Mouse (Mus musculus): ENCODE data around the gene L3mbtl2.

L3mbtl2 gene

DNA sequence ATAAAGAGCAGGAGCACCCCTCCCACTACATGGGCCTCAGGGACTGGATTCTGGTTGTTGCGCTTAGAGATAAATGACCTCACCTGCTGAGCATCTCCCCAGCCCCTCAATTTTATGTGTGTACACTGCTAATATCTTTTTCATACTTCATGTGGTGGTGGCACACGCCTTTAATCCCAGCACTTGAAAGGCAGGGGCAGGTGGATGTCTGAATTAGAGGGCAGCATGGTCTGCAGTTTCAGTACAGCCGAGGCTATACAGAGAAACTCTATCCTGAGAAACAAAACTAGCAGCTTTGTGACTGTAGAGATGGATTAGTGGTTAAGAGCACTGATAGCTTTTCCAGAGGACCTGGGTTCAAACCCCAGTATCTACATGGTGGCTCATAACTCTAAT, 39.4 kb downstream of the L3mbtl2 start:
- in situ Hi-C loops (cut with MboI; ENCODE audit: low sequenced_read_pairs) = no loop called here

DNA sequence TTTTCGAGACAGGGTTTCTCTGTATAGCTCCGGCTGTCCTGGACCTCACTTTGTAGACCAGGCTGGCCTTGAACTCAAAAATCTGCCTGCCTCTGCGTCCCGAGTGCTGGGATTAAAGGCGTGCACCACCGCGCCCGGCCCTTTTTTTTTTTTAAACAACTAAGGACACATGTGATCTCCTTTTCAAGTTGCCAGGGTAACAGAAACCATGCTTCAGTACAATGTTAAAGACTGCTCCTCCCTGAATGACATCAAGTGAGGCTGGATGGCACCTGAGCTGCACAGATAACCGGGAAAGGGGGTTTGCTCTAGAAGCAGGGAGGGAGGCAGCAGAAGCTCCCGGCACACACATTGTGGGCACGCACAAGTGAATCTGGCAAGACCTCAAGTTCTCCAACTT, 45.3 kb downstream of the L3mbtl2 start:
- in situ Hi-C loops (cut with MboI; ENCODE audit: low sequenced_read_pairs) = no loop called here

DNA sequence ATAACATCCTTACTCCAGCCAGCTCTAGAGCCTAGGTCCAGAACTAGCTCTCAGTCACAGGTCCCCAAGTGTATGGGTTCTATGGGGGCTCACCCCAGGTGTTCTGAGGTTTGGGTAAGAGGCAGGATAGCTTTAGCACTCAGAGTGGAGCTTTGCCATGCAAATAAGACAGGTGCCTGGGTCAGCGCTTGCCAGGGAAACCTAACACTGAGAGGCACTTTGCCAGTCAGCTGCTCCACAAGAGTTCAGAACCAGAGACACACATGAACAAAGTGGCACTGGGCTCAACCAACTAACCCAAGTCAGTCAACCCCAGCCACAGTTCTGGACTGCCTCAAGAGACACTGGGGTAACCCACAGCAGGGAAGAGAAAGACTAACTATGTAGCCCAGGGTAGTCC, 46.0 kb downstream of the L3mbtl2 start:
- in situ Hi-C loops (cut with MboI; ENCODE audit: low sequenced_read_pairs) = no loop called here

DNA sequence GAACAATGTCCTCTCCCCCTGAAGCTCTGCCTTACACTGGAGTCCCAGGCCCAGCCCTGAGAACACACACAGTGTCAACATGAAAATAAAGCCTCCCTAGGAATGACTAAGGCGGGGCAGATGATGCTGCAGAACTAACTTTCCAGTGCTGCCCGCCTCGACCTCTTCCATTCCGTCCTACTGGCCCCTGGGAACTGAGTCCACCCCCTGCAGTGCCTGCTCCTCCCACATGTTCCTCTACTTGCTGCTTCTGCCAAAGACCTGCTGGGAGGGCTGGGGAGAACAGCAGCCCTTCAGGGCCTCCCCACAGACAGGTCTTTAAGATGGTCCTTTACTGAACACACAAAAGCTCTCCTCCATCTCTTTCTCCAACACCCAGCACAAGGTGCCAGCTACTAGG, 47.1 kb downstream of the L3mbtl2 start:
- in situ Hi-C loops (cut with MboI; ENCODE audit: low sequenced_read_pairs) = no loop called here

DNA sequence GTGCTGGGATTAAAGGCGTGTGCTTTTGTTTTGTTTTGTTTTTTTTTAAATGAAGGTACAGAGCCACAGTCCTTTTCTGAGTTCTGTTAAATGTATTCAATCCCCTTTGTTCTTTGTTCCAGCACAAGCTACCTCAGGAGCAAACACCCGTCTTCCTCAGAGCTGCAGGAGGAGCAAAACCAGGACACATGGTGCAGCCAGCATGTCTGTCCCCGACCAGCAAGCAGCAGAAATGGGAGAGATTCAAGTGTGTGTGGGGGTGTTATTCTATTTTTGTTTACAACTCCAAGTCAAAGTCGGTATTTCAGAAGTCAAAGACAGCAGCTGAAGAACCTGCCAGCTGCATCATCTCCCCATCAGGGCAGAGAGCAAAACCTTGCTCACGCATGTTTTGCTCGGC, 50.1 kb downstream of the L3mbtl2 start:
- in situ Hi-C loops (cut with MboI; ENCODE audit: low sequenced_read_pairs) = no loop called here

DNA sequence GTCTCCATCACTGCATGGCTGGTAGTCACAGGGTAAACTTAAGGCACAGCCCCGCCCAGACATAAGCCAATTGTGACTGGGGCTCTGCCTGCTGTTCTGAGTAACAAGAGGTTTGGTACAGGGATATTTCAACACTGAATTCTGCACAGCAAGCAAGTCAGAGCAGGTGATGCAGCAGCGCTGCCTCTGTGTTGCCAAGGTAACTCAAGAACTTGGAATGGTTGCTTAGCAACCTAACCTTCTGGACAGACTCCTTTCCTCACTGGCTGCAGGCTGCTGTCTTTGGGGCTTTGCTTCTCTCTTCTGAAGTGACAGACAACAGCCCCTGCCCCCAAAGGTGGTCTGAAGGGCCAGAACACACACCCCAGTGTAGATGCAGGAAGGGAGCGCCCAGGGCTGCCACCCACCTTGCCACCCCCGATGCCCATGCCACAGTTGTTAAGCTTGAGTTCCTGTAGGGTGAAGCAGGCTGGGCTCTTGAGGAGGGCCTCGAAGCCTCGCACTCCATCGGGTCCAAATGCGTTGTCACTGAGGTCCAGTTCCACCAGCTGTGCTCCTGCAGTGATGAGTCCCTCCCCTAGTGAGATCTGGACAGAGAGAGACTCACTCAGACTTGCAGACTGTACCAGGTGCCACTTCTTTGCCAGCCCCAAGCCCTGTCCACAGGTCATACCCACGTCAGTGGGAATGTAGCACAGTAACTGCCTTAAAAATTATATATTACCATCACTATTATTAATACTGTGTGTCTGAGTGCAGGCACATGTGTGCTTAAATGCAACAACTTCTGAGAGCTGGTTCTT, 54.8 kb downstream of the L3mbtl2 start:
- in situ Hi-C loops (cut with MboI; ENCODE audit: low sequenced_read_pairs) = no loop called here

DNA sequence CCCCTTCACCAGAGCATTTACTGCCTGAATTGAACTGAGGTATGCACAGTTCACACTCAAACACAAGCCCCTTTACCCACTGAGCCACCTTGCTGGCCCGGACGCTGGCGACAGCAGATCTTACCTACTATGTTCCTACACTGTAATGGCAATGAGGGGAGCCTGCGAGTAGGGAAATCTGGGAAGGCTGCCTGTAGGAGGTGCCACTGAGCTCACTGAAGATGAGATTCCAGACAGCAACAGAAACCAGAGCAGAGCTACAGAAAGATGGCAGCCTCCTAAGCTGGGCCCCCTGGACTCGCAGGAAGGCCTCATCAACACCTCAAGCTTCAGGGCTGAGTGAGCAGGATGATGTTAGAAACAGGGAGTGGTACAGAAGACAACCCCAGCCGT, 55.4 kb downstream of the L3mbtl2 start:
- in situ Hi-C loops (cut with MboI; ENCODE audit: low sequenced_read_pairs) = no loop called here

DNA sequence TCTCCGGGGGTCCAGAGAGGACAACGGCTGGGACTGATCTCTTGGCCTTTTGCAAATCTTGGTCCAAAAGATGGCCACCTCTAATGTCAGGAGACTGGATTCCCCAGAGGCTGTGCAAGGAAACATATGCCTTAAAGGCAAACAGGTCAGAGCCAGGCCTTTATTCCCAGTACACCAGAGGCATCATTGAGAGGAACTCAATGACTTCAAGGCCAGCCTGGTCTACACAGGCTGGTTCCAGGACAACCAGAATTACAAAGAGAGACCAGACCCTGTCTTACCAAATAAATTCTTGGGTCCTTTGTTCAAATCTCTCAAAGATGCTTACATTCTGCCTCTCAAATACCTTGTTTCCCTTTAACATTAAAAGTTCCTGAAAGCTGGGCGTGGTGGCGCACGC, 58.7 kb downstream of the L3mbtl2 start:
- in situ Hi-C loops (cut with MboI; ENCODE audit: low sequenced_read_pairs) = no loop called here

DNA sequence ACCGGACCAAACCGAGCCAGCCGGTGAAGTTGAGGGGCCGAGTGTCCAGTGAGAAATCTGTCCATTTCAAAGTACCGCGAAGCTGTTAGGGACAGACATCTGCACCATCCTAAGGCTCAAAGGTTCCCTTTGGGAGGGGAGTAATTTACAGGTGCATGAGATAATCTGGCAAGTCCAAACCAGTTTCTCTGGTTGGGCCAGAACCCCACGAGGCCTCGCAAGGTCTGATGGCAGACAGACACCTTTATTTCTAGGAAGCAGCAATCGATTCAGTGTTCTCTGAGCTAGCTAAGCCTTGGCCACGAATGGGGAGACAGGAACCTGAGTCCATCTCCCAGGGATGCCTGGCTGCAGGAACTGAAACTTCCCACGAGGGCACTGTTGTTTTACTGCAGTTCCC, 60.0 kb downstream of the L3mbtl2 start:
- in situ Hi-C loops (cut with MboI; ENCODE audit: low sequenced_read_pairs) = no loop called here

DNA sequence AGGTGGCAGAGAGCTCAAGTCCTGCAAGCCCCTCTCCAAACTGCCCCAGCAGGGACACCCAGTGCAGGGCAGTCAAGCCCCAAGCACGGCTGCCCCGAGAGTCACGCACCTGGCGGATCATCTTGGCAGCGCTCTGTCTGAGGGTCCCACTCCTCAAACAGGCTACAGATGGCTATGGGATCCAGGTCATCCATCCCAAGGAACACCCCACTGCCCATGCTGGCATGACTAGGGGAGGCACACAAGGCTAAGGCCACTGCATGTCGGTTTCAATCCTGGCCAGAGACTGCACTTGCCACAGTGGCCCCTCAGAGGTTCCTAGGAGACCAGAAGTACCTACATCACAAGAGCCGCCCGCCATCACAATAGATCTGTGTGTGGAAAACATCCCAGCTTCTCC, 62.3 kb downstream of the L3mbtl2 start:
- in situ Hi-C loops (cut with MboI; ENCODE audit: low sequenced_read_pairs) = no loop called here

DNA sequence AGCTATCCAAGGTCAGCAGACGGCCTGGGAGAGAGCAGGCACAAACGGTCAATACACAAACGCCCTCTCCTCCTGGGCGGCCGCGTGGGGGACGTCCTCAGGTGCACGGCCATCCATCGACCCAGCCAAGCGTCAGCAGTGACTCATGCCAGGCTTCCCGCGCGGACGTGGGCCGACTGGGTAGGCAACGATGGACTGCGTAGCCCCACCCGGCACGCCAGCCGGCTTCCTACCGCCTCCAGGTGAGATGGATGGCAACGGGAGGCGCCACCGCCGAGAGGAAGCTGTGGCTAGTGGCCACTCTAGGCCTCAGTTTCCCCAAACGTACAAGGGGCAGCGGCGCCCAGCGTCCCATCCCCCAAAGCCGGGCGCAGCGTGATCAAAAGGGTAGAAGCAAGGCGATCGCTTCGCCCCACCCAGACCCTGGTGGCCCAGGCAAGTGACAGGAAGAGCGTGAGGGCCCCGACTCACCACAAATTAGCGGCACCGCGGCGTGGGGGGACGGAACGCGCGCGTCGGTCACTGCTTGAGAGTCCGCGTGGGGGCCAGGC, 65.6 kb downstream of the L3mbtl2 start:
- in situ Hi-C loops (cut with MboI; ENCODE audit: low sequenced_read_pairs) = no loop called here

DNA sequence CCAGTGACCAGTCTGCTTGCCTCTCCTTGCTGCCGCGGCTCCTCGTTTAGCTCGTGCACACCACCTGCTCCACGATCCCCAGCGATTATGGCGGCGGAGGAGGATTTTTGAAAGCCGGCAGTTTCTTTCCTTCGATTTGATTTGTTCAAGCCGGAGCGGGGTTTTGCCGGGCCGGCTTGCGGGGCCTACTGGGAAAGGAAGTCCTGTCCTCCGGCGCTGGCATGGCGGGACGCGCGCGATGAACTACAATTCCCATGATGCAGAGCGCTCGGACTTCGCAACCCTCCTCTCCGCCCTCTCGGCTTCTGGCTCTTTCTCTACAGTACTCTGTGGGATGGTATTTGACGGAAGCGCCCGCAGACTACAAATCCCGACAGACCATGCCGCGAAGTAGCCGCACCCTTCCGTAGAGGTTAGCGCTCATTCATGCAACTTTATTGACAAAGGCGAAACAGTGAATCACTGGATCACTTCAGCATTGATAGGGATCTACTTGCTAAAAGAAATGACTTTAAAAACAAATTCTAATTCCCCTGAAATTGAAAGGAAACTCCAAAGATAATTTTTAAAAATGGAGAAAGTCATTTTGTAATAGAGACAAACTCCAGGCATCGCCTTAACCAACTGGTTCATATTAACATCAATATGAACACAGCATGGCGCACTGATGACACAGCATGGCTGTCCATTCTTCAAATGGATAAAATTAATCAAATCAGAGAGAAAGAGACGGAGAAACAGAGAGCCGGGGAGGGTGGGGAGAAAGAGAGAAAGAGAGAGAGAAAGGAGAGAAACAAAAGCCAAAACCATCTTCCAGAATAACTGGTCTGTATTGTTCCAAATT, 66.3 kb downstream of the L3mbtl2 start:
- in situ Hi-C loops (cut with MboI; ENCODE audit: low sequenced_read_pairs) = no loop called here

DNA sequence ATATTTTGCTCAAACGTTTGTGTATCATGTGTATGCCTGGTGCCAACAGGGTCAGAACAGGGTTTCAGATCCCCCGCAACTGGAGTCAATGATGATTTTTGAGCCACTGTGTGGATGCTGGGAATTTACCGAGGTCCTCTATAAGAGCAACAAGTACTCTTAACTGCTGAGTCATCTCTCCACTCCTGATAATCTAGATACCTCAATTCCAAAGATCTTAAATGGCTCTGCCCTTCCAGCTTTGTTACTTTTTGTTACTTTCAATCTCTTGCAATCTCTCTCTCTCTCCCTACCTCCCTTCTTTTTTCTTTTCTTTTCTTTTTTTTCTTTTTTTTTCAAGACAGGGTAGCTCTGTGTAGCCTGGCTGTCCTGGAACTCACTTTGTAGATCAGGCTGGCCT, 71.4 kb downstream of the L3mbtl2 start:
- in situ Hi-C loops (cut with MboI; ENCODE audit: low sequenced_read_pairs) = no loop called here

Data from CH12F3 (cell line).